Mouse (Mus musculus): ENCODE results near the gene Ticam1.

DNA sequence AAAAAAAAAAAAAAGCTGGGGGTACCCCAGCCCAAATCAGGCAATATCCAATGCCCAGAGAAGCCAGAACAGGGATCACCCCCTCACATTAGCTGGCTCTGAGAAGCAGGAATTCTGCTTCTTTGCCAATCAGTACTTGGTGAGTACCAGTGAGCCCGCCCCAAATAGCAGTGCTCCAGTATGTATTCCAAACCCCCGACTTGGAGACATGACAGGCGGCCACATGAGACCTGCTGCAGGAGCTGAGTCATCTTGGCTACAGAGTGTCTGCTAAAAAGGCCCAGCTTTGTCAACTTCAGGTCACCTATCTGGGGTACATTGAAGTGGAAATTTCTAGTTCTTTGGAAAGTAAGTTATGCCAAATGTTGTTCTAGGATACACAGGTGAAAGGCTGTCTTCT is 50.0 kb downstream of the Ticam1 start:
- TF ChIP-seq CTCF (conservative IDR thresholded peaks at IDR 0.05; ENCODE audit: low read length) (no peak), POU5F1 (IDR thresholded peaks at IDR 0.05; ENCODE audit: borderline replicate concordance, low read length) (no peak), NANOG (IDR thresholded peaks at IDR 0.05; ENCODE audit: borderline replicate concordance, low read length) (no peak)
